Mouse (Mus musculus): Measurements from ENCODE around the gene Arhgef3. TPM values are rescaled to one million over a fixed set of nuclear protein-coding genes. Genes with fewer than 3 reads are reported as not detected.

Gene Arhgef3
- polyA plus RNA-seq, 1 experiment from 2014 or later = 13.9 TPM

- WGBS = 57% methylated on average over 6 of the region's 6 CpGs
- Histone ChIP-seq H3K27ac (no peak overlapping the region), H3K9me3 (no peaks in the 10 kb centered on the region), H3K4me2 (replicated peaks) (no peak overlapping the region), H3K36me3 (no peaks in the 10 kb centered on the region), H3K4me3 (replicated peaks) (no peak overlapping the region), H3K27me3 (replicated peaks) (no peaks in the 10 kb centered on the region), H3K4me1 (replicated peaks) (peaks cover 16% of the 10 kb centered on the region), H3K9ac (no peak overlapping the region)
- ATAC-seq = no peak
Observed at GRCm38 (mm10) chr14:27150011-27150640, 35.4 kb downstream of the Arhgef3 start.

- no peak overlapping the region for H3K4me3 ChIP-seq (replicated peaks)
- H3K36me3 ChIP-seq = no peaks in the 10 kb centered on the region
- no peak overlapping the region for H3K4me2 ChIP-seq (replicated peaks)
- H3K27ac ChIP-seq = peak overlapping the region; percentile 20; the same call in 1 of the 2 replicates
- no peaks in the 10 kb centered on the region for H3K27me3 ChIP-seq (replicated peaks)
- 0 out of 2 replicates have a peak, but pooled peaks cover 10% of the 10 kb centered on the region for H3K4me1 ChIP-seq (replicated peaks)
- H3K9ac ChIP-seq = no peak overlapping the region
- 16% methylated on average over 8 of the region's 8 CpGs for WGBS
- no peaks in the 10 kb centered on the region for H3K9me3 ChIP-seq
- peak; percentile 71 for ATAC-seq
Observed at GRCm38 (mm10) chr14:27151432-27151831, 36.7 kb downstream of the Arhgef3 start.

- Histone ChIP-seq H3K36me3 (no peaks in the 10 kb centered on the region), H3K4me2 (replicated peaks) (no peak overlapping the region), H3K27ac (no peak overlapping the region), H3K4me3 (replicated peaks) (no peak overlapping the region), H3K9ac (no peak overlapping the region), H3K9me3 (no peaks in the 10 kb centered on the region), H3K4me1 (replicated peaks) (0 out of 2 replicates have a peak, but pooled peaks cover 10% of the 10 kb centered on the region), H3K27me3 (replicated peaks) (no peaks in the 10 kb centered on the region)
- 68% methylated on average over 6 of the region's 6 CpGs for WGBS
- ATAC-seq = no peak
Observed at GRCm38 (mm10) chr14:27155088-27155487, 40.4 kb downstream of the Arhgef3 start.

- WGBS = 85% methylated on average over 6 of the region's 6 CpGs
- no peak overlapping the region for H3K9ac ChIP-seq
- ATAC-seq = no peak
- no peak overlapping the region for H3K4me2 ChIP-seq (replicated peaks)
- no peaks in the 10 kb centered on the region for H3K36me3 ChIP-seq
- H3K9me3 ChIP-seq = no peaks in the 10 kb centered on the region
- H3K27ac ChIP-seq = no peak overlapping the region
- H3K27me3 ChIP-seq (replicated peaks) = no peaks in the 10 kb centered on the region
- 0 out of 2 replicates have a peak, but pooled peaks cover 7% of the 10 kb centered on the region for H3K4me1 ChIP-seq (replicated peaks)
- no peak overlapping the region for H3K4me3 ChIP-seq (replicated peaks)
Observed at GRCm38 (mm10) chr14:27156032-27156431, 41.3 kb downstream of the Arhgef3 start.

- WGBS = 75% methylated on average over 3 of the region's 3 CpGs
- H3K27ac ChIP-seq = no peak overlapping the region
- H3K36me3 ChIP-seq = no peaks in the 10 kb centered on the region
Observed at GRCm38 (mm10) chr14:27158133-27158532, 43.4 kb downstream of the Arhgef3 start.

GRCm38 (mm10) chr14:27158782-27159181 is 44.1 kb downstream of the Arhgef3 start:
- Histone ChIP-seq H3K36me3 (no peaks in the 10 kb centered on the region), H3K4me3 (replicated peaks) (no peak overlapping the region), H3K9me3 (no peaks in the 10 kb centered on the region), H3K27ac (no peak overlapping the region), H3K4me2 (replicated peaks) (no peak overlapping the region), H3K4me1 (replicated peaks) (no peaks in the 10 kb centered on the region), H3K27me3 (replicated peaks) (no peaks in the 10 kb centered on the region), H3K9ac (no peak overlapping the region)
- WGBS = 57% methylated on average over 2 of the region's 2 CpGs
- no peak for ATAC-seq

More at GRCm38 (mm10) chr14:27158133-27158532, 43.4 kb downstream of the Arhgef3 start:
- Histone ChIP-seq H3K9me3 (no peaks in the 10 kb centered on the region), H3K9ac (no peak overlapping the region), H3K27me3 (replicated peaks) (no peaks in the 10 kb centered on the region), H3K4me1 (replicated peaks) (no peaks in the 10 kb centered on the region), H3K4me2 (replicated peaks) (no peak overlapping the region), H3K4me3 (replicated peaks) (no peak overlapping the region)
- ATAC-seq = no peak

- Histone ChIP-seq H3K4me1 (replicated peaks) (no peaks in the 10 kb centered on the region), H3K27me3 (replicated peaks) (no peaks in the 10 kb centered on the region), H3K4me3 (replicated peaks) (no peak overlapping the region), H3K4me2 (replicated peaks) (no peak overlapping the region), H3K9me3 (no peaks in the 10 kb centered on the region), H3K36me3 (no peaks in the 10 kb centered on the region), H3K9ac (no peak overlapping the region), H3K27ac (no peak overlapping the region)
- 90% methylated on average over 7 of the region's 7 CpGs for WGBS
- ATAC-seq = no peak
Observed at GRCm38 (mm10) chr14:27160762-27161161, 46.1 kb downstream of the Arhgef3 start.

GRCm38 (mm10) chr14:27164639-27165038 is 49.9 kb downstream of the Arhgef3 start:
- Histone ChIP-seq H3K9ac (no peak overlapping the region), H3K4me1 (replicated peaks) (no peaks in the 10 kb centered on the region), H3K27me3 (replicated peaks) (no peaks in the 10 kb centered on the region), H3K9me3 (no peaks in the 10 kb centered on the region), H3K4me3 (replicated peaks) (no peak overlapping the region), H3K4me2 (replicated peaks) (no peak overlapping the region), H3K27ac (no peak overlapping the region), H3K36me3 (no peaks in the 10 kb centered on the region)
- 75% methylated on average over 6 of the region's 6 CpGs for WGBS
- ATAC-seq = peak; percentile 45; the same call in 1 of the 2 replicates

GRCm38 (mm10) chr14:27166751-27167150 is 52.1 kb downstream of the Arhgef3 start:
- H3K9me3 ChIP-seq = no peaks in the 10 kb centered on the region
- H3K4me2 ChIP-seq (replicated peaks) = no peak overlapping the region
- no peak overlapping the region for H3K9ac ChIP-seq
- WGBS = 76% methylated on average over 8 of the region's 8 CpGs
- H3K27ac ChIP-seq = no peak overlapping the region
- H3K4me1 ChIP-seq (replicated peaks) = peaks cover 4% of the 10 kb centered on the region; the same call in 1 of the 2 replicates
- peak; percentile 55; the same call in 1 of the 2 replicates for ATAC-seq
- H3K27me3 ChIP-seq (replicated peaks) = no peaks in the 10 kb centered on the region
- H3K36me3 ChIP-seq = no peaks in the 10 kb centered on the region
- no peak overlapping the region for H3K4me3 ChIP-seq (replicated peaks)

- no peak overlapping the region for H3K27ac ChIP-seq
- 66% methylated on average over 4 of the region's 4 CpGs for WGBS
Observed at GRCm38 (mm10) chr14:27167177-27167576, 52.5 kb downstream of the Arhgef3 start.

GRCm38 (mm10) chr14:27168387-27168786 is 53.7 kb downstream of the Arhgef3 start:
- no peak overlapping the region for H3K27ac ChIP-seq
- no peaks in the 10 kb centered on the region for H3K36me3 ChIP-seq
- H3K4me1 ChIP-seq (replicated peaks) = peaks cover 10% of the 10 kb centered on the region; the same call in 1 of the 2 replicates
- H3K9ac ChIP-seq = no peak overlapping the region
- H3K4me3 ChIP-seq (replicated peaks) = no peak overlapping the region
- H3K4me2 ChIP-seq (replicated peaks) = no peak overlapping the region
- no peak for ATAC-seq
- WGBS = 47% methylated on average over 5 of the region's 5 CpGs
- H3K27me3 ChIP-seq (replicated peaks) = no peaks in the 10 kb centered on the region
- H3K9me3 ChIP-seq = no peaks in the 10 kb centered on the region

More at GRCm38 (mm10) chr14:27167177-27167576, 52.5 kb downstream of the Arhgef3 start:
- no peak overlapping the region for H3K9ac ChIP-seq
- no peaks in the 10 kb centered on the region for H3K9me3 ChIP-seq
- H3K36me3 ChIP-seq = no peaks in the 10 kb centered on the region
- H3K4me1 ChIP-seq (replicated peaks) = peaks cover 7% of the 10 kb centered on the region; the same call in 1 of the 2 replicates
- H3K27me3 ChIP-seq (replicated peaks) = no peaks in the 10 kb centered on the region
- H3K4me2 ChIP-seq (replicated peaks) = no peak overlapping the region
- no peak overlapping the region for H3K4me3 ChIP-seq (replicated peaks)
- ATAC-seq = peak; percentile 50; the same call in 1 of the 2 replicates

GRCm38 (mm10) chr14:27169287-27169686 is 54.6 kb downstream of the Arhgef3 start:
- no peaks in the 10 kb centered on the region for H3K9me3 ChIP-seq
- peaks cover 16% of the 10 kb centered on the region for H3K4me1 ChIP-seq (replicated peaks)
- WGBS = 89% methylated on average over 4 of the region's 4 CpGs
- no peak overlapping the region for H3K9ac ChIP-seq
- no peak overlapping the region for H3K4me3 ChIP-seq (replicated peaks)
- no peaks in the 10 kb centered on the region for H3K27me3 ChIP-seq (replicated peaks)
- H3K4me2 ChIP-seq (replicated peaks) = no peak overlapping the region
- H3K36me3 ChIP-seq = no peaks in the 10 kb centered on the region
- no peak overlapping the region for H3K27ac ChIP-seq
- ATAC-seq = no peak

- Histone ChIP-seq H3K9me3 (no peaks in the 10 kb centered on the region), H3K36me3 (no peaks in the 10 kb centered on the region), H3K4me2 (replicated peaks) (no peak overlapping the region), H3K27ac (no peak overlapping the region), H3K4me3 (replicated peaks) (no peak overlapping the region), H3K27me3 (replicated peaks) (no peaks in the 10 kb centered on the region), H3K4me1 (replicated peaks) (peaks cover 16% of the 10 kb centered on the region), H3K9ac (no peak overlapping the region)
- ATAC-seq = no peak
- WGBS = 94% methylated on average over 2 of the region's 2 CpGs
Observed at GRCm38 (mm10) chr14:27170421-27170820, 55.7 kb downstream of the Arhgef3 start.

Measured in intestine, embryonic 15.5 days (tissue).